Mouse (Mus musculus) cortical plate, adult 2 months (tissue): Measurements from ENCODE around the gene Frrs1. TPM values are rescaled to one million over a fixed set of nuclear protein-coding genes. Genes with fewer than 3 reads are reported as not detected.

Experiments used
- H3K27ac ChIP-seq: fragments of 200-500 bp; 2 replicates; pipeline ENCODE4 v1.5.1; 2012; ENCODE audit warnings: low read length, control low read depth, inconsistent platforms; ENCODE audit not compliant: insufficient read depth
- H3K4me1 ChIP-seq: fragments of 200-500 bp; 2 replicates; pipeline ENCODE4 v1.6.1; 2011; ENCODE audit warnings: low read length; ENCODE audit not compliant: control insufficient read depth, insufficient read depth
- H3K4me3 ChIP-seq: fragments of 200-500 bp; 2 replicates; pipeline ENCODE4 v1.5.1; 2011; ENCODE audit warnings: mild to moderate bottlenecking, low read length, control low read depth; ENCODE audit not compliant: insufficient read depth
- CTCF ChIP-seq: fragments of 200-500 bp; IDR thresholded peaks from 2 replicates; pipeline ENCODE4 v1.5.1; 2011; ENCODE audit warnings: mild to moderate bottlenecking, control low read depth, low read length; ENCODE audit not compliant: insufficient read depth; ENCODE audit errors: extremely low read depth
- POLR2A ChIP-seq: fragments of 200-500 bp; IDR thresholded peaks from 2 replicates; pipeline ENCODE4 v1.6.1; 2011; ENCODE audit warnings: mild to moderate bottlenecking, low read length, control low read depth; ENCODE audit not compliant: insufficient read depth; ENCODE audit errors: extremely low read depth
- polyA plus RNA-seq: library from polyadenylated mRNA; depleted of rRNA; stranded (reverse); fragments of >200 nt; gene quantifications from 2 replicates; pipeline ENCODE4 v1.2.3, GENCODE M21; 2012

The Frrs1 gene
- polyA plus RNA-seq, 1 experiment = 1.7 TPM

DNA sequence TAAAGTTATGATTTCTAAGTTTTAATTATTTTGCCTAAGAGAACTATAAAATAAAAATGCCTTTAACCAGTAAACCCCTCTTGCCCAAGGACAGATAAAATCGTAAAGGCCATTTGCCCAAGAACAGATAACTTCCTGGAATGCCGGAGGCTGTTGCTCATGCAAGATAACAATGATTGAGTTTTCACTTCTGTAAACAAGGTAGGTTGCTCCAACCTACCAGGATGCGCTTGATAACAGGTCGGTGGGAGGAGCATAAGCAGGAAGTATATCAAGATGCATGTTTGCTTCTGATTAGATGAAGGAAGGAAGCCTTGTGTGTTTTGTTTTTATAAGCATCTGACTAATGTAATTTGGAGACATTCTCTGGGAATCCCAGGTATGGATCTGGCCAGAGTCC, 13.2 kb upstream of the Frrs1 start:
- Histone ChIP-seq H3K4me3 (no peak overlapping the region), H3K27ac (no peak overlapping the region), H3K4me1 (no peaks in the 10 kb centered on the region)
- TF ChIP-seq POLR2A (no peak), CTCF (no peak)

DNA sequence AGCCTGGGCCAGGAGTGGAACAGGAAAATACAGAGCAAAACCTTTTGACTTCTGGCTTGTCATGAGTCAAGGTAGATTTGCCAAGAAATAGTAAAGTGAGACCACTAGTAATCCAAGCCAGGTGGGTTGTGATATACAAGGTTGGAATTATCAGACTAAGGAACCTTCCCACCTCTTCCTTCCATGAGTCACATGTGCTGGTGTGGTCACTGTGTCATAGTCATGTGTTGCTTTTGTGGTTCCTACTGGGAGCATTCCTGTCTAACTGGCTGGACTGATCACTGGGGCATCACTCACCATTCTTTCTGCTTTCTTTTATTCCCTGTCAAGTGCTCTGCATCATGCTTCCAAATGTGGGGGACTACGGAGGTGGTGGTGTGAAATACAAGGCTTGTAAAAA, 11.2 kb upstream of the Frrs1 start:
- Histone ChIP-seq H3K4me3 (no peak overlapping the region), H3K4me1 (no peaks in the 10 kb centered on the region), H3K27ac (no peak overlapping the region)
- TF ChIP-seq CTCF (no peak), POLR2A (no peak)

DNA sequence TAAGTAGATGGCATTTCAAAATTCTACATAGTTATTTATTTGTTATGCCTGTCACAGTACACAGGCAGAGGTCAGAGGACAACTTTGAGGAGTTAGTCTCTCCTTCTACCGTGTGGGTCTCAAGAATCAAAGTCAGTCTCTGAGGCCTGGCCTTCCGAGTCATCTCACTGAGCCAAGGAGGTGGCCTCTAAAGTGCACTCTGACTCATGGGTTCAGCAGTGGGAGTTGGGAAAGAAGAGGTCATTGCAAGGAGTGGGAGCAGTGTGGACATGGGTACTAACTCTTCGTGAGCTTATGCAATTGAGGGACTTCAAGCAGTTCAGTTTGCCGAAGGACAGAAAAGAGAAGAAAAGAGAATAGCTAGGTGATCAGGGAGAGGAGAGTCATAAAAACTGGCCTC, 10.3 kb upstream of the Frrs1 start:
- Histone ChIP-seq H3K4me1 (no peaks in the 10 kb centered on the region), H3K27ac (no peak overlapping the region), H3K4me3 (no peak overlapping the region)
- no peak for TF ChIP-seq CTCF

DNA sequence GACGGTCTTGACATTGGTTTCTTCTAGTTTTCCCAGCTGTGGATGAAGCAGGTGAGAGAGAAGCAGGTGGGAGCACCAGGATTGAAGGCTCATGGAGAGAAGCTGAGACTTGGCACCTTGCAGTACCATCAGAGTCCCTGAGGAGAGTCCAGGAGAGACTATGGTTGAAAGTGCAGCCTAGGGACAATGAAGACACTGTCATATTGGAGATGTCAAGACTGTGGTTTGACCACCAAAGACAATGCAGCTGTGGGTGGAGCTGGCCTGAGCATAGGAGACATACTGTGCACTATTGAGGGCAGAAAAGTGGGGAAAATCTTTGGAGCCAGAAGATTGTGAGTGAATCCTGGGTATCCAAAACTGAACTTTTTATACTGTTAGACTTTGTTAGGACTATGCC, 8.9 kb upstream of the Frrs1 start:
- H3K27ac ChIP-seq = no peak overlapping the region
- no peak overlapping the region for H3K4me3 ChIP-seq
- TF ChIP-seq POLR2A (no peak), CTCF (no peak)
- H3K4me1 ChIP-seq = no peaks in the 10 kb centered on the region

DNA sequence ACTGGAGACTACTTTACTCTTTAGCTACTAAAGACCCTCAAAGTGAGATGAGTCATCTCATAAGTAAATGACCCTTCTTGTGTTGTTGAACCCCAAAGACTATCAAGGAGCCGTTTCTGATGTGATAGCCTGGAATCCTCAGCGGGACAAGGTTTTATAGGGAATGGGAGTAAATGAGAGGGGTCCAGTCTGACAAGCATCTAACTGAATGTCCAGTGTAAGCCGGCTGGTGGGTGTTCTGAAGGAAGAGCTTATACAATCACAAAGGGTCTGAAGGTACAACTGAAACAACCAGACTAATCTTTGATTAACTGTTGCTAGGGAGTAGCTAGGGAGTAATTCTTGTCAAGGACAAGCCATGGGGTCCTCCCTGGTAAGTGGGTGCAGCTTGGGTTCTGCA, 6.8 kb upstream of the Frrs1 start:
- TF ChIP-seq CTCF (no peak), POLR2A (no peak)
- H3K4me3 ChIP-seq = no peak overlapping the region
- H3K27ac ChIP-seq = no peak overlapping the region
- no peaks in the 10 kb centered on the region for H3K4me1 ChIP-seq

DNA sequence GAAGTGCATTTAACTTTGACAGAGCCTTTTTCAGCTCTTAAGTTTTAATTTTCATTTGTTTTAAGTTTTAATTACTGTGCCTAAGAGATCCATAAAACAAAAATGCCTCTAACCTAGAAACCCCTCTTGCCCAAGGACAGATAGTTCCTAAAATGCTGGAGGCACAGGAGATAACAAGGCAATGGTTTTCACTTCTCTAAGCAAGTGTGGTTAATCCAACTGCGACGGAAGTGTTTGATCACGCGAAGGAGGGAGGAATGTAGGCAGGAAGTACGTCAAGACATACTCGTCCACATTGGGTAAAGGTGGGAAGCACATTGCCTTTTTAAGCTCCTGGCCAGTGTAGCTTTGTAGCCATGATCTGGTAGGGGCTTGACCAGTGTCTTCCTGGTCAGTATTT, 1.7 kb upstream of the Frrs1 start:
- H3K4me3 ChIP-seq = no peak overlapping the region
- H3K27ac ChIP-seq = no peak overlapping the region
- TF ChIP-seq CTCF (no peak), POLR2A (no peak)
- H3K4me1 ChIP-seq = peaks cover 2% of the 10 kb centered on the region; the same call in 1 of the 2 replicates

DNA sequence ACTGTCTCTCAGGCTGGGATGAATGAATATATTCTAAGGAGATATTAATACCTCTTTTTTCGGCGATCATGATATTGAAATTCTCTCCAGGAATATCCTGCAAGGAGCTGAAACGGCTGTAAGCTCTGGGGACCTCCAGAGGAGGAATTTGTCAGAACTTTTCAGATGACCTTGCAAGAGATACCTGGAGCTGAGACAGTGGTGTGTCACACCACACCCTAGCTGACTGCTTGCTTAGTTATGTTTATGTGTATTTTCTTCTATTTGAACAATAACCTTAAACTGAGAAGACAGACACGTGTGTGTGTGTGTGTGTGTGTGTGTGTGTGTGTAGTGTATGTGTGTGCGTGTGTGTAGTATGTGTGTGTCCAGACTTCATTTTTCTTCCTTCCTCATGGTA, 488 bp downstream of the Frrs1 start:
- TF ChIP-seq POLR2A = no peak
- Histone ChIP-seq H3K4me1 (peaks cover 2% of the 10 kb centered on the region; the same call in 1 of the 2 replicates), H3K4me3 (no peak overlapping the region)

DNA sequence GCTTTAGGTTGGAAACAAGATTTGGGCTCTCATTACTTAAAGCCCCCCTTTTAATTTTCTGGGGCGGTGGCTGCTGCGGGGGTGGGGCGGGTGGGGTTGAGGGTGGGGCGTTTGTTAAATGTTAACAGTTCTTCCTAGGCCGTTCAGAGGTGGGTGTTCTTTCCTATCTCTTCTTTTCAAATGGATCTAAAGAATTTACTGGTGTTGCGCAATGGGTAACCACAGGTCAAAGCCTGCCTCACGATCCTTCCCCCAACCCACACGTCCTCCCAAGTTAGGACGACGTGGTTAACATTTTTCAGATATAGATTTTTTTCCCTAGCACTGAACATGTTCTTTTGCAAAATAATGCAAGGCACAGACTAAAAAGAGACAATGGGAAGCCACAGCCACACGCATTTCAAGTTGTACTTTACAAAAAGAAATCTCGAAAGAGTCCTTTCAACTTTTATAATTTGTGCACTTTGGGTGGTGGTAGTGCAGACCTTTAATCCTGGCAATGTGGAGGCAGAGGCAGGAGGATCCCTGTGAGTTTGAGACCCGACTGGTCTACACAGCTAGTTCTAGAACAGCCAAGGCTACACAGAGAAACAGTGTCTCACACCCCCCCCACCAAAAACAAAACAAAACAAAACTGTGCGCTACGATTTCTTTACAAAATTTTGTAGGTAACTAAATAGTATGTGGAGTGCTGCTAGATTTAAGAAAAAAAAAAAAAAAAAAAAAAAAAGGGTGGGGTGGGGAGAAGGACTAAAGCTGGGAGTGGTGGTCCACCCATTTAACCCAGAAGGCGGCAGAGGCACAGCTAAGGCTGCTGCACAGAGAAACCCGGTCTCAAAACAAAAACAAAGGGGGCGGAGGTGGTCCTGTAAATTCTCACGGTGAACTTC, 1.3 kb downstream of the Frrs1 start:
- TF ChIP-seq POLR2A (no peak), CTCF (no peak)
- peaks cover 2% of the 10 kb centered on the region; the same call in 1 of the 2 replicates for H3K4me1 ChIP-seq
- H3K27ac ChIP-seq = no peak overlapping the region
- H3K4me3 ChIP-seq = peak overlapping the region; percentile 68; the same call in 1 of the 2 replicates

More for the DNA sequence above, 488 bp downstream of the Frrs1 start:
- H3K27ac ChIP-seq = no peak overlapping the region

DNA sequence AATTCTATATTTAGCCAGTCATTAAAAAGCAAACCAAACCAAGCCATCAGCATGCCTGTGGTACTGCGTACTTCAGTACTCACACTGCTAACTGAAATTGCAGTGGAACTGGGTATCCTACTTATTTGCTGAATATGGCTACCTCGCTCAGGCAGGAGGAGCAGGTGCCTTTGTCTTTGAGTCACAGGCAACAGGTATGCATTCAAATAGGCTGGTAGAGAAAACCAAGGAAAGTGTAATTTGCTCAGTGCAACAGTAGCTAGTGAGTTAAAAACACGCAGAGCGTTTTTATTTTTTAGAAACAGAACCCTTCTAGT, 1.9 kb downstream of the Frrs1 start:
- peak overlapping the region; percentile 68 for H3K4me3 ChIP-seq
- TF ChIP-seq POLR2A = no peak
- no peak for TF ChIP-seq CTCF
- H3K27ac ChIP-seq = no peak overlapping the region
- H3K4me1 ChIP-seq = peaks cover 2% of the 10 kb centered on the region; the same call in 1 of the 2 replicates

DNA sequence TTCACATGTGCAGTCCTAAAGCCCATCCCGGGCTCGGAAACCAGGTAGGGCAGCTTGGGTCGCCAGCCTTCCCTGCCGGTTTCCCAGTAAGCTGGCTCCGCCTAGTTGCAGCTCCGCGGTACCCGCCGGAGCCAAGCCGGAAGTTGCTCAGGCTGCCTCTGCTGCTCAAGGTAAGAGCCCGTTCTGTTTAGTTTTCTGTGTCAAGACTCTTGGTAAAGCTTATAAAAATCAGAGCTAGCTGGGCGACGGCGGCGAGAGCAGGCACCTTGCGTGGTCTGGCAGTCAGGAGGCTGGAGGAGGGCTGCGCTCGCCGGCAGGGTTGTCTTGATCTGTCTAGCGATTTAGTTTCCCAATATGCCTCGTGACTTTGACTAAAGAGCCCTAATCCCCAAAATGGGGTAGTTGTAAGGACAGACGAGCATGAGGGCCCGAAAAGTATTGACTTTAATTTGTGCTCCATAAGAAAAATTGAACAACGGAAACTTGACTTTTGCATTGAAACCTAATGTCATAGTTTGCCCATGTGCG, 2.3 kb downstream of the Frrs1 start:
- Histone ChIP-seq H3K27ac (no peak overlapping the region), H3K4me1 (peaks cover 2% of the 10 kb centered on the region; the same call in 1 of the 2 replicates), H3K4me3 (peak overlapping the region; percentile 68)
- TF ChIP-seq POLR2A (no peak), CTCF (no peak)

DNA sequence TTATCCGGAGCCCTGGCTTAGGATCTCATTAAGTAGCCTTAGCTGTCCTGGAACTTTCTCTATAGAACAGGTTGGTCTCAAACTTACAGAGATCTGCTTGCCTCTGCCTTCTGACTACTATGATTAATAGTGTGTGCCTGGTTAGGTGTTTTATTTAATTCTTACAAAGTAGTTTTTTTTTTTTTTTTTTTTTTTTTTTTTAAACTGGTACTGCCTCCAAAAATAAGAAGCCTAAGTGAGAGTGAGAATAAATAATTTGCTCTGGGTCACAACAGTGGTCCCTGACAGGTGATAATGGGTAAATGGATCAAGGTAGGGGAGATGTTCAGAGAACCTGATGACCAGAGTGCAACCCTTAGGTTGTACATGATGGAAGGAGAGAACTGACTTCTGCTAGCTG, 3.4 kb downstream of the Frrs1 start:
- peaks cover 2% of the 10 kb centered on the region; the same call in 1 of the 2 replicates for H3K4me1 ChIP-seq
- H3K27ac ChIP-seq = no peak overlapping the region
- H3K4me3 ChIP-seq = no peak overlapping the region
- no peak for TF ChIP-seq POLR2A
- TF ChIP-seq CTCF = no peak
